Mouse (Mus musculus) limb, embryonic 13.5 days (tissue): ENCODE measurements around the gene Tmem63a. TPM values are rescaled to one million over a fixed set of nuclear protein-coding genes. Genes with fewer than 3 reads are reported as not detected.
"Not testable (repeated sequence)": the region's sequence is repeated elsewhere in the genome, so short reads cannot be mapped to it uniquely, and the experiment has no call there.

Source experiments
- ATAC-seq: fragments of 200-750 bp; cut with Nextera tagmentation; 2 replicates; pipeline ENCODE4 v1.8.0; 2017; ENCODE audit warnings: low read depth, moderate number of reproducible peaks, moderate TSS enrichment; ENCODE audit not compliant: low FRiP score
- H3K27ac ChIP-seq: fragments of 300-500 bp; sonication (generic); 2 replicates; pipeline ENCODE4 v1.5.1; 2015; ENCODE audit warnings: inconsistent platforms, mild to moderate bottlenecking, moderate library complexity
- H3K27me3 ChIP-seq: fragments of 300-500 bp; sonication (generic); 2 replicates; pipeline ENCODE4 v1.6.1; 2015; ENCODE audit warnings: mild to moderate bottlenecking, inconsistent platforms
- H3K36me3 ChIP-seq: fragments of 300-500 bp; sonication (generic); 2 replicates; pipeline ENCODE4 v1.6.1; 2015; ENCODE audit warnings: inconsistent platforms, mild to moderate bottlenecking, moderate library complexity
- H3K4me1 ChIP-seq: fragments of 300-500 bp; sonication (generic); 2 replicates; pipeline ENCODE4 v1.6.1; 2015; ENCODE audit warnings: inconsistent platforms
- H3K4me2 ChIP-seq: fragments of 300-500 bp; sonication (generic); replicated peaks from 2 replicates; pipeline ENCODE4 v1.6.1; 2015; ENCODE audit warnings: inconsistent platforms, mild to moderate bottlenecking, moderate library complexity
- H3K4me3 ChIP-seq: fragments of 300-500 bp; sonication (generic); 2 replicates; pipeline ENCODE4 v1.5.1; 2015; ENCODE audit warnings: moderate library complexity, mild to moderate bottlenecking, inconsistent platforms
- H3K9ac ChIP-seq: fragments of 300-500 bp; sonication (generic); 2 replicates; pipeline ENCODE4 v1.6.1; 2015; ENCODE audit warnings: mild to moderate bottlenecking, inconsistent platforms
- H3K9me3 ChIP-seq: fragments of 300-500 bp; sonication (generic); 2 replicates; pipeline ENCODE4 v1.6.1; 2016; ENCODE audit warnings: inconsistent platforms
- WGBS: fragments of 180-500 bp; shearing (Covaris S2); methylation state at CpG from one replicate; pipeline ENCODE4 v1.1.7; 2015; 5-methylcytosine and 5-hydroxymethylcytosine counted together
- polyA plus RNA-seq: library from polyadenylated mRNA; unstranded; fragments of >200 nt; fragmentation: Nextera tagmentation; extraction: Ambion mirVana; gene quantifications from 2 replicates; pipeline ENCODE4 v1.2.1, GENCODE M21; 2015

Gene Tmem63a
- polyA plus RNA-seq, 1 experiment from 2014 or later: 17.7 TPM

- Histone ChIP-seq H3K4me2 (no peak overlapping the region), H3K4me1 (no peaks in the 10 kb centered on the region; the same call in 1 of the 2 replicates), H3K9ac (no peak overlapping the region), H3K9me3 (no peaks in the 10 kb centered on the region), H3K27ac (no peak overlapping the region), H3K27me3 (peaks cover 69% of the 10 kb centered on the region), H3K36me3 (no peaks in the 10 kb centered on the region), H3K4me3 (no peak overlapping the region)
- WGBS: 27% methylated on average over 6 of the region's 6 CpGs
- no peak for ATAC-seq
These were observed 8.5 kb upstream of the Tmem63a start for GRCm38 (mm10) chr1:180933659-180934058.

GRCm38 (mm10) chr1:180934467-180935419 lies 7.4 kb upstream of the Tmem63a start, which contains the start of gene Lefty1:
Gene Lefty1, plus strand, starts transcription at chr1:180935022.
- Histone ChIP-seq H3K4me1 (no peaks in the 10 kb centered on the region; the same call in 1 of the 2 replicates), H3K9me3 (no peaks in the 10 kb centered on the region), H3K36me3 (no peaks in the 10 kb centered on the region), H3K4me2 (no peak within 1 kb of the TSS), H3K27ac (no peak within 1 kb of the TSS), H3K9ac (no peak within 1 kb of the TSS), H3K4me3 (no peak within 1 kb of the TSS), H3K27me3 (peaks cover 63% of the 10 kb centered on the region)
- 15% methylated on average over 21 of the region's 21 CpGs for WGBS
- ATAC-seq: no peak

DNA sequence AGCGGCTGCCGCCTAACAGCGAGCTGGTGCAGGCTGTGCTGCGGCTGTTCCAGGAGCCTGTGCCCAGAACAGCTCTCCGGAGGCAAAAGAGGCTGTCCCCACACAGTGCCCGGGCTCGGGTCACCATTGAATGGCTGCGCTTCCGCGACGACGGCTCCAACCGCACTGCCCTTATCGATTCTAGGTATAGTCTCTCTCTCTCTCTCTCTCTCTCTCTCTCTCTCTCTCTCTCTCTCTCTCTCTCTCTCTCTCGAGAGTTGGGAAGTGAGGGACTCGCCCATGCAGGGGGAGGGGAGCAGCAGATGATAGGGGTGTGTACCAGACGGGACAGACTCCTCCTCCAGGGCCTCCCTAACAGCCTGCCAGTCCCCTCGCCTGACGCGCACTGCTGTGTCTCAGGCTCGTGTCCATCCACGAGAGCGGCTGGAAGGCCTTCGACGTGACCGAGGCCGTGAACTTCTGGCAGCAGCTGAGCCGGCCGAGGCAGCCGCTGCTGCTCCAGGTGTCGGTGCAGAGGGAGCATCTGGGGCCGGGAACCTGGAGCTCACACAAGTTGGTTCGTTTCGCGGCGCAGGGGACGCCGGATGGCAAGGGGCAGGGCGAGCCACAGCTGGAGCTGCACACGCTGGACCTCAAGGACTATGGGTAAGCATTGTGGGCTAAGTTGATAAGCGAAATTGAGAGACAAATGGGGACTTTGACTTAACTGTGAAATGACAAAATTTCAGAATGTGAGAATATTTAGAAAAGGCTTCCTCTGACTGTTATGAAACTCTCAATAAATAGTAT lies 5.3 kb upstream of the Tmem63a start:
- 2% methylated on average over 40 of the region's 41 CpGs for WGBS
- H3K4me3 ChIP-seq: peak overlapping the region; percentile 30
- H3K27ac ChIP-seq, H3K36me3 ChIP-seq, H3K9me3 ChIP-seq: not testable (repeated sequence)
- peaks cover 75% of the 10 kb centered on the region for H3K27me3 ChIP-seq
- peak; percentile 68; the same call in 1 of the 2 replicates for ATAC-seq
- peak overlapping the region; percentile 50; the same call in 1 of the 2 replicates for H3K9ac ChIP-seq
- peaks cover 10% of the 10 kb centered on the region for H3K4me1 ChIP-seq
- H3K4me2 ChIP-seq: peak overlapping the region; percentile 59

DNA sequence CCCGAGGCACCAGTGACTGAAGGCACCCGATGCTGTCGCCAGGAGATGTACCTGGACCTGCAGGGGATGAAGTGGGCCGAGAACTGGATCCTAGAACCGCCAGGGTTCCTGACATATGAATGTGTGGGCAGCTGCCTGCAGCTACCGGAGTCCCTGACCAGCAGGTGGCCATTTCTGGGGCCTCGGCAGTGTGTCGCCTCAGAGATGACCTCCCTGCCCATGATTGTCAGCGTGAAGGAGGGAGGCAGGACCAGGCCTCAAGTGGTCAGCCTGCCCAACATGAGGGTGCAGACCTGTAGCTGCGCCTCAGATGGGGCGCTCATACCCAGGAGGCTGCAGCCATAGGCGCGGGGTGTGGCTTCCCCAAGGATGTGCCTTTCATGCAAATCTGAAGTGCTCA lies 4.5 kb upstream of the Tmem63a start:
- H3K4me1 ChIP-seq: peaks cover 14% of the 10 kb centered on the region
- H3K9ac ChIP-seq, H3K9me3 ChIP-seq, H3K27ac ChIP-seq, ATAC-seq, H3K4me3 ChIP-seq, H3K4me2 ChIP-seq, H3K36me3 ChIP-seq: not testable (repeated sequence)
- WGBS: 28% methylated on average over 13 of the region's 13 CpGs
- peaks cover 72% of the 10 kb centered on the region for H3K27me3 ChIP-seq

GRCm38 (mm10) chr1:180938781-180939180 lies 3.4 kb upstream of the Tmem63a start:
- not testable (repeated sequence) for ATAC-seq, H3K4me3 ChIP-seq, H3K36me3 ChIP-seq, H3K9me3 ChIP-seq, H3K9ac ChIP-seq, H3K4me2 ChIP-seq, H3K27ac ChIP-seq
- Histone ChIP-seq H3K27me3 (peaks cover 67% of the 10 kb centered on the region), H3K4me1 (peaks cover 26% of the 10 kb centered on the region)
- 81% methylated on average over 2 of the region's 2 CpGs for whole genome bisulfite sequencing

DNA sequence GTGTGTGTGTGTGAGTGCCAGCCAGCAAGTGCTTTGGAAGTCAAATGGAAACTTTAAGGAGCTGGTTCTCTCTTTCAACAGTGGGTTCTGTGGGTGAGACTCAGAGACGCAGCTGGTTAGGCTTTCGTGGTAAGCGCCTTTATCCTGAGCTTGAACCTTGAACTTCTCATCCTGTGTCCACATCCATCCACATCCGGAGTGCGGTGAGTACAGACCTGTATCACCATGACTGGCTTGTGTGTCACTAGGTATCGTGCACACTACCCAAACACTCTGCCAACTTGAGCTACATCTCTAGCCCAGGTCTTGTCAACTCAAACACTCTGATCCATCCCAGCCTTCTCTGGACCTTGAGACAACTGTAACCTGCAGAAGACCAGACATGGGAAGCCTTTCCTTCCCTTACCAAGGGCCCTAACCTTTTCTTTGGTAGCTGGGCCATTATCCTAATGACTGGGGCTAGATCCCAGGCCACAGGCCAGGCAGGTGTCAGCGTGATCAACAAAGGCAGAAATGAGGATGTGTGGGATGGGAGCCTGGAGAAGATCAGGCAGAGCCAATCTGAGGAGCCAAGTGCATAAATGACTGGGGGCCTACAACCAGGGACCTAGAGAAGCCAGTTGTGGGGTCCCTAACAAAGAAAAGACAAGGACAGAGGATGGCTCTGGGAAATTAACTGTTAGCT lies 1.2 kb upstream of the Tmem63a start:
- H3K27me3 ChIP-seq: peaks cover 48% of the 10 kb centered on the region
- H3K4me2 ChIP-seq: peak overlapping the region; percentile 87
- no peak overlapping the region for H3K27ac ChIP-seq
- no peaks in the 10 kb centered on the region for H3K9me3 ChIP-seq
- H3K36me3 ChIP-seq: no peaks in the 10 kb centered on the region
- peaks cover 47% of the 10 kb centered on the region for H3K4me1 ChIP-seq
- WGBS: 75% methylated on average over 7 of the region's 7 CpGs
- ATAC-seq: no peak
- peak overlapping the region; percentile 90; the same call in 1 of the 2 replicates for H3K4me3 ChIP-seq
- H3K9ac ChIP-seq: peak overlapping the region; percentile 87; the same call in 1 of the 2 replicates

- H3K27ac ChIP-seq: peak overlapping the region; percentile 77
- ATAC-seq: no peak
These were observed 418 bp upstream of the Tmem63a start for GRCm38 (mm10) chr1:180941726-180942125.

DNA sequence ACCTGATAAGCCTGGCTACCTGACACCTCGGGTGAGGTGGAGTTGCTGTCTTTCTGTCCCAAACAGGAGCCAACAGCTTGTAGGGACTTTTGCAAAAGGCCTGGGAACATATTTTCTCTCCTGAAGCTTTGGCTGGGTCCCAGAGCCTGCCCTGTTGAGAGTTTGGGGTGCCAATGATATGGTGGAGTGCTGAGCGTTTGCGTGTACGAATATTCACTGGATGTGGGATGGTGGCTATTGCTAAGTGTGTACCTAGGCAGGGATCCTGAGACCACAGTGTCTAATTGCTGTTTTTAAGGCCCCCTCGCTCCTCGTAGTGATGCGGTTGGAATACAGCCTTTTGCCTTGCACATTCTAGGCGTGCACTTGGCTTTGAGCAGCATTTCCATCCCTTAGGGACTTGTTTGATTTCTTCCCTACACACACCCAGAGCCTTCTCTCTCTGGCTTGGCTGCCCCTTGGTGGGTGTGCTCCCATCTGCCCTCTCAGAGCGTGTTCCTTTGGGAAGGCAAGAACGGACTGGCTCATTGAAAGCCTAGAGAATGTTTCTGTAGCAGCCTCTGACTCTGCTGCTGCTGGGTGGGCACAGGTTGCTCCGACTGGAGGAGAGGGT lies 994 bp downstream of the Tmem63a start:
- peaks cover 8% of the 10 kb centered on the region for H3K36me3 ChIP-seq
- H3K9ac ChIP-seq: peak overlapping the region; percentile 87
- H3K27ac ChIP-seq: peak overlapping the region; percentile 77
- H3K9me3 ChIP-seq: no peaks in the 10 kb centered on the region
- H3K27me3 ChIP-seq: peaks cover 26% of the 10 kb centered on the region
- no peak for ATAC-seq
- H3K4me3 ChIP-seq: peak overlapping the region; percentile 90
- WGBS: 37% methylated on average over 11 of the region's 11 CpGs
- H3K4me1 ChIP-seq: peaks cover 59% of the 10 kb centered on the region
- H3K4me2 ChIP-seq: peak overlapping the region; percentile 87

More at GRCm38 (mm10) chr1:180941726-180942125, 418 bp upstream of the Tmem63a start:
- peak overlapping the region; percentile 87 for H3K9ac ChIP-seq
- H3K36me3 ChIP-seq: peaks cover 3% of the 10 kb centered on the region
- peaks cover 55% of the 10 kb centered on the region for H3K4me1 ChIP-seq
- H3K4me3 ChIP-seq: peak overlapping the region; percentile 90
- WGBS: 4% methylated on average over 18 of the region's 18 CpGs
- peaks cover 40% of the 10 kb centered on the region for H3K27me3 ChIP-seq
- peak overlapping the region; percentile 87 for H3K4me2 ChIP-seq
- H3K9me3 ChIP-seq: no peaks in the 10 kb centered on the region

DNA sequence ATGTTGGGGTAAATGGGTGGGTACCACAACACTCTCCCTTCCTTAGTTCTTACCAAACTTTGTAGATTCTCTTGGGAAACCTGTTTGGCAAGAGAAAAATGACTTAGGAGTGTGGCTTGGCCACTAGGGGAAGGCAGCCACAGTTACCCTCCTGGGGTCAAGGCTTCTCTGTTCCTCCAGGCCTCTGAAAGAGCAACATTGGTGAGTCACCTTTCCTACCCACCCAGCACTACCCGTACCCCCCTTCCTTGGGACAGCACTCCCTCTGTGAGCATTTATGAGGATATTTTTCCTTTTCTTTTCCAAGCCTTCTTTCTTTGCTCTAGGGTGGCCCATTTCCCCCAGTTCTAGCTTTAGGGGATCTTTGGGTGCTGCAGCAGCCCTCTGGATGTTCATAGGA lies 1.8 kb downstream of the Tmem63a start:
- Histone ChIP-seq H3K27ac (peak overlapping the region; percentile 95; the same call in 1 of the 2 replicates), H3K36me3 (peaks cover 15% of the 10 kb centered on the region), H3K9me3 (no peaks in the 10 kb centered on the region), H3K27me3 (peaks cover 24% of the 10 kb centered on the region), H3K4me2 (peak overlapping the region; percentile 87), H3K4me1 (peaks cover 59% of the 10 kb centered on the region), H3K4me3 (peak overlapping the region; percentile 90; the same call in 1 of the 2 replicates), H3K9ac (no peak overlapping the region)
- 60% methylated on average over 1 of the region's 1 CpGs for WGBS
- no peak for ATAC-seq

DNA sequence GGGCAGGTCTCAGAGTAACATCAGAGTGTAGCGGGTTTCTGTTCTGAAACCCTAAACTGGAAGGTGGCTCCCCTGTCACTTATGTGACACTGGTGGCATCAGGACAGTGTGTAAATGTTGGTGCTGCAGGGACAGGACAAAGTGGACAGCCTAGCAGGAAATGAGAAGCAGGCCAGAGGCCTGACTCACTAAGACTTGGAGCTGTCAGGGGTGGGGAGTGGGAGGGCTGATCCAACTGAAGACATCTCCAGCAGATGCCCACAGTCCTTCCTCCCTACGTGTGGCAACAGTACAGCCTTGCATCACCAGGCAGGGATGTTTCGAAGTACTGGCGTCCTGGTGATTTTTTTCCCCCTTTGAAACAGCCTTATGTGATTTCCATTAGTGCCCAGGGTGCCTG lies 2.4 kb downstream of the Tmem63a start:
- 61% methylated on average over 4 of the region's 4 CpGs for WGBS
- no peaks in the 10 kb centered on the region for H3K9me3 ChIP-seq
- no peak for ATAC-seq
- peak overlapping the region; percentile 95 for H3K27ac ChIP-seq
- H3K9ac ChIP-seq: peak overlapping the region; percentile 43; the same call in 1 of the 2 replicates
- H3K27me3 ChIP-seq: peaks cover 24% of the 10 kb centered on the region
- peaks cover 59% of the 10 kb centered on the region for H3K4me1 ChIP-seq
- H3K4me2 ChIP-seq: peak overlapping the region; percentile 60
- H3K36me3 ChIP-seq: peaks cover 22% of the 10 kb centered on the region
- peak overlapping the region; percentile 13; the same call in 1 of the 2 replicates for H3K4me3 ChIP-seq
